Mouse (Mus musculus) 3134 (cell line): ENCODE data around the gene Eif4e3.
A peak's percentile ranks its signal among the peaks of the same experiment; 100 is the strongest.

ENCODE experiments used
- DNase-seq: peaks from one replicate; pipeline ENCODE4 v3.0.0-alpha.2; 2011; ENCODE audit warnings: low spot score; ENCODE audit not compliant: insufficient read length; ENCODE audit errors: extremely low read depth

Eif4e3 gene

GRCm38 (mm10) chr6:99625306-99625705 lies 41.3 kb downstream of the Eif4e3 start:
- DNase-seq = no peak

- DNase-seq = no peak
These were observed 42.0 kb downstream of the Eif4e3 start for GRCm38 (mm10) chr6:99624542-99624941.

GRCm38 (mm10) chr6:99623641-99624040 lies 42.9 kb downstream of the Eif4e3 start:
- DNase-seq = no peak

GRCm38 (mm10) chr6:99621167-99621566 lies 45.4 kb downstream of the Eif4e3 start:
- no peak for DNase-seq

- DNase-seq = no peak
These were observed 46.1 kb downstream of the Eif4e3 start for GRCm38 (mm10) chr6:99620471-99620870.

- no peak for DNase-seq
These were observed 46.6 kb downstream of the Eif4e3 start for GRCm38 (mm10) chr6:99619964-99620363.

- no peak for DNase-seq
These were observed 47.1 kb downstream of the Eif4e3 start for GRCm38 (mm10) chr6:99619466-99619865.

- DNase-seq = no peak
These were observed 48.7 kb downstream of the Eif4e3 start for GRCm38 (mm10) chr6:99617867-99618266.

- no peak for DNase-seq
These were observed 49.2 kb downstream of the Eif4e3 start for GRCm38 (mm10) chr6:99617415-99617814.

- DNase-seq = no peak
These were observed 51.3 kb downstream of the Eif4e3 start for GRCm38 (mm10) chr6:99615272-99615751.

- DNase-seq = no peak
These were observed 51.9 kb downstream of the Eif4e3 start for GRCm38 (mm10) chr6:99614566-99615271.

GRCm38 (mm10) chr6:99611866-99612265 lies 54.7 kb downstream of the Eif4e3 start:
- DNase-seq = no peak

GRCm38 (mm10) chr6:99610454-99611427 lies 55.8 kb downstream of the Eif4e3 start:
- no peak for DNase-seq

GRCm38 (mm10) chr6:99606079-99606478 lies 60.5 kb downstream of the Eif4e3 start:
- no peak for DNase-seq

GRCm38 (mm10) chr6:99604758-99605157 lies 61.8 kb downstream of the Eif4e3 start:
- peak; percentile 36 for DNase-seq

- DNase-seq = no peak
These were observed 64.1 kb downstream of the Eif4e3 start for GRCm38 (mm10) chr6:99602434-99602833.

- no peak for DNase-seq
These were observed 65.7 kb downstream of the Eif4e3 start for GRCm38 (mm10) chr6:99600886-99601285.

- peak; percentile 38 for DNase-seq
These were observed 66.3 kb downstream of the Eif4e3 start for GRCm38 (mm10) chr6:99600168-99600793.

GRCm38 (mm10) chr6:99599651-99600050 lies 66.9 kb downstream of the Eif4e3 start:
- no peak for DNase-seq

- no peak for DNase-seq
These were observed 67.3 kb downstream of the Eif4e3 start for GRCm38 (mm10) chr6:99599229-99599628.

- DNase-seq = no peak
These were observed 89.5 kb downstream of the Eif4e3 start for GRCm38 (mm10) chr6:99577040-99577439.
